Mouse (Mus musculus) CH12.LX (cell line): ENCODE data around the gene Mgat5b. TPM values are rescaled to one million over a fixed set of nuclear protein-coding genes. Genes with fewer than 3 reads are reported as not detected.

Source experiments
- polyA plus RNA-seq: library from polyadenylated mRNA; unstranded; fragments of >175 nt; gene quantifications from 2 replicates; pipeline ENCODE4 v1.2.1, GENCODE M21; 2012; ENCODE audit warnings: low read depth; ENCODE audit not compliant: insufficient read length
- total RNA-seq, 2 experiments: library from RNA; depleted of rRNA; stranded (reverse); fragments of 300-350 nt in 1 of 2; fragments of >200 nt in 1 of 2; gene quantifications; 2 replicates each; pipeline ENCODE4 v1.2.3; 2012 to 2014

Gene Mgat5b
- total and polyA plus RNA-seq, 3 experiments: not detected

Other genes starting within 250 kb of the Mgat5b start
- not detected in 2 replicates for gene St6galnac1, start 143.4 kb upstream of the Mgat5b start, total RNA-seq (2012; rRNA removed)
- gene St6galnac1, start 143.4 kb upstream of the Mgat5b start, total RNA-seq (2014; rRNA removed): not detected in 2 replicates
- gene St6galnac1, start 143.4 kb upstream of the Mgat5b start, polyA plus RNA-seq: not detected in 2 replicates
- not detected in 2 replicates for gene Mxra7, start 90.8 kb upstream of the Mgat5b start, total RNA-seq (2012; rRNA removed)
- gene Mxra7, start 90.8 kb upstream of the Mgat5b start, total RNA-seq (2014; rRNA removed): not detected in 2 replicates
- not detected in 2 replicates for gene Mxra7, start 90.8 kb upstream of the Mgat5b start, polyA plus RNA-seq
- gene Mettl23, start 75.6 kb upstream of the Mgat5b start, total RNA-seq (2012; rRNA removed): 60.1 and 63.7 TPM in 2 replicates
- gene Mettl23, start 75.6 kb upstream of the Mgat5b start, total RNA-seq (2014; rRNA removed): 64.9 and 82.2 TPM in 2 replicates
- 30.6 and 44.5 TPM in 2 replicates for gene Mettl23, start 75.6 kb upstream of the Mgat5b start, polyA plus RNA-seq
- gene Jmjd6, start 75.4 kb upstream of the Mgat5b start, total RNA-seq (2012; rRNA removed): 106 and 110 TPM in 2 replicates
- 104 and 116 TPM in 2 replicates for gene Jmjd6, start 75.4 kb upstream of the Mgat5b start, total RNA-seq (2014; rRNA removed)
- gene Jmjd6, start 75.4 kb upstream of the Mgat5b start, polyA plus RNA-seq: 109 and 133 TPM in 2 replicates
- 13.2 and 16.0 TPM in 2 replicates for gene Mfsd11, start 66.4 kb upstream of the Mgat5b start, total RNA-seq (2012; rRNA removed)
- 3.7 and 4.1 TPM in 2 replicates for gene Mfsd11, start 66.4 kb upstream of the Mgat5b start, total RNA-seq (2014; rRNA removed)
- 15.4 and 17.7 TPM in 2 replicates for gene Mfsd11, start 66.4 kb upstream of the Mgat5b start, polyA plus RNA-seq
- 298 and 478 TPM in 2 replicates for gene Srsf2, start 65.8 kb upstream of the Mgat5b start, total RNA-seq (2012; rRNA removed)
- gene Srsf2, start 65.8 kb upstream of the Mgat5b start, total RNA-seq (2014; rRNA removed): 443 and 471 TPM in 2 replicates
- 1,116 and 1,224 TPM in 2 replicates for gene Srsf2, start 65.8 kb upstream of the Mgat5b start, polyA plus RNA-seq
- gene Sec14l1, start 196.3 kb downstream of the Mgat5b start, total RNA-seq (2012; rRNA removed): 17.9 and 28.2 TPM in 2 replicates
- gene Sec14l1, start 196.3 kb downstream of the Mgat5b start, total RNA-seq (2014; rRNA removed): 17.5 and 18.5 TPM in 2 replicates
- gene Sec14l1, start 196.3 kb downstream of the Mgat5b start, polyA plus RNA-seq: 20.6 and 21.5 TPM in 2 replicates